Mouse (Mus musculus): ENCODE measurements around the gene Rtn4rl2.

Gene Rtn4rl2

DNA sequence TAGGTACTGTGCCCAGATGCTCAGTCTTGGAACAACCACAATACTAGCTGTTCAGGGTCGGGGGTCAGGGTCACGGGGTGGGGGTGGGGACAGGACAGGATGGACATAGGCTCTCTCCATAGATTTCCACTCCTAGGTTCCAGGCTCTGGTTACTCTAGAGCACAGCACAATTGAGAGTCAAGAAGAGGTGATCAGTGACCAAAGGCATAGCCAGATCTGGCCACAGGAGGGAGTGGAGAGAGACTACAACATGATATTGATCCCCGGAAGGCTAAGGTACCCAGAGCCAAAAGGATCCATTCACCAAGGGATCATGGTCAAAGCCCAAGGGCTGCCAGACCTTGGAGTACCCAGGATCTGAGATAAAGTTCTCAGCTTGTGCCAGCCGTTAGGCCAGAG is 1.9 kb downstream of the Rtn4rl2 start:
- DNase-seq, result no peak

- no peak for DNase-seq
Observed at GRCm38 (mm10) chr2:84883942-84884341, 2.6 kb downstream of the Rtn4rl2 start.

GRCm38 (mm10) chr2:84883530-84883929 is 3.0 kb downstream of the Rtn4rl2 start:
- DNase-seq, result no peak

- no peak for DNase-seq
Observed at GRCm38 (mm10) chr2:84883084-84883483, 3.4 kb downstream of the Rtn4rl2 start.

GRCm38 (mm10) chr2:84882606-84883005 is 3.9 kb downstream of the Rtn4rl2 start:
- DNase-seq, result no peak

- DNase-seq, result no peak
Observed at GRCm38 (mm10) chr2:84880590-84880989, 5.9 kb downstream of the Rtn4rl2 start.

- no peak for DNase-seq
Observed at GRCm38 (mm10) chr2:84875842-84876241, 10.7 kb downstream of the Rtn4rl2 start.

DNA sequence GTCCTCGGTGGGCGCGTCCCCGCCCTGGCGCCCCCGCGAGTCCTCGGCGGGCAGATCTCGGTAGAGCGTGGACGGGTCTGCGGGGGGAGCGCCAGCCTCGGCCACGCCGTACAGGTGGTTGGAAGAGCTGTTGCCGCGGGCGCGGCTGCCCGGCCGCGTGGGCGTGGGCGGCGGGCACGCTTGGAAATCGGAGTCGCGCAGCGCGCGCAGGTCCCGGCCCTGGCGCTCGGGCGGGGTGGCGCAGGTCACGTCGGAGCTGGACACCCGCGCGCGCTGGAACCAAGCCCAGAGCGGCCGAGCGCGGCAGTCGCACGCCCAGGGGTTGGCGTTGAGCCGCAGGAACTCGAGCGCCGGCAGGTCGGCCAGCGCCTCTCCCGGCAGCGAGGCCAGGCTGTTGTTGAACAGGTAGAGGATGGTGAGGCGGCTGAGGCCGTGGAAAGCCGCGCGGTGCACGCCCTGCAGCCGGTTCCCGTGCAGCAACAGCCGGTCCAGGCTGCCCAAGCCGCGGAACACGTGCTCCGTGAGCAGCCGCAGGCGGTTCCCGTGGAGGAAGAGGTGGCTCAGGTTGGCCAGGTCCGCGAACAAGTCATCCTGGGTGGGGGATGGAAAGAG is 14.3 kb downstream of the Rtn4rl2 start:
- no peak for DNase-seq

- peak; percentile 76 for DNase-seq
Observed at GRCm38 (mm10) chr2:84870623-84871160, 15.8 kb downstream of the Rtn4rl2 start.

- DNase-seq, result no peak
Observed at GRCm38 (mm10) chr2:84868977-84869376, 17.5 kb downstream of the Rtn4rl2 start.

GRCm38 (mm10) chr2:84868521-84868943 is 18.0 kb downstream of the Rtn4rl2 start:
- peak; percentile 86 for DNase-seq

- peak; percentile 75 for DNase-seq
Observed at GRCm38 (mm10) chr2:84865616-84866571, 20.6 kb downstream of the Rtn4rl2 start.

DNA sequence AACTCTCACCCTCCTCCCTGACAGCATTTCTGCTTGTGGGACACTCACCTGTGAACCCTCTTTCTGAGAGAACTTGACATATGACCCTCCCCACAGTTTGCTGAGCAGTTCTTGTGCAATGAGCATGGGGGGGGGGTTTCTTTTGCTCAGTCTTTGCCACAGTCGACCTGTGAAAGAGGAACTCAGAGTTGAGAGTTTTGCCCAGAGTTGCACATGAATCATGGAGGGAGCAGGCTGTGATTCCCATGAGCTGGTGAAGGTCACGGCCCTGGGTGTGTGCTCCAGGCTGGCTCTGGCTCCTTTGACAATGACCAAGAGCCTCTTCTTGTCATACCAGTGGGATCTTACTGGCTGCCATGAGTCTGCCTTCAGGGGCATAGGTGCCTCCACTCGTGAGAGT is 24.3 kb downstream of the Rtn4rl2 start:
- no peak for DNase-seq

- DNase-seq, result no peak
Observed at GRCm38 (mm10) chr2:84861430-84861829, 25.1 kb downstream of the Rtn4rl2 start.

DNA sequence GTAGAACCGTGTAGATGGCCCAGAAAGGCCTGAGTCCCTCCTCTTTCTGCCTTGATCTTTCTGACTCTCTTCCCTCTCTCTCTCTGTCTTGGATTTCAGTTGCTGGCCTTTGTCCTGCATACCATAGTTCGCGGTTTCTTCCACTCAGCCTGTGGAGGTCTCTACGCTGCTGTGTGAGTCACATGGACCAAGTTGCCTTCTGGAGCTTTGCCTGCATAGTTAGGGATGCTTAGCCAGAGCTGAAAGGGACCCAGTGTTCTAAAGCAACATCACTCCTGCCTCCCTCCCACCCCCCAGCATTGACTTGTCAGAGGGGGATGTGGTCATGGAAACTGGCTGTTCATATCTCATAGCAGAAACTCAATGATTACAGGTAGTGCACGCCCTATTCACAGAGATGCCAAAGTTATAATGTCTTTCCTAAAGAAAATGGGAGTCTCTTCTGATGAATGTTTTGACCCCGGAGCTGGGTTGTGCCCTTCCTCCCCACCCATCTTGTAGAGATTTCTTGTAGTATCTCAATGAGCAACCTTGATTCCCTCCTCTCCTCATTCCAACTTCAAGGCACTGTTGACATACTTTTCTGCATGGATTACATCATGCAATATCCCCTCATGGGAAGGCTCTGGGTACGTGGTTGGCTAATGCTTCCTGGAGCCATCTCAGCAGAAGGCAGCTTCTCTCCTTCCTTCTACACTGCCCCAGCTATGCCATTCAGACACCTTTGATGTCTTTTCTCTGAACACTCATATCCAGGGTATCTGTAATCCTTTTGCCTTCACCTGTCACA is 26.3 kb downstream of the Rtn4rl2 start:
- no peak for DNase-seq

DNA sequence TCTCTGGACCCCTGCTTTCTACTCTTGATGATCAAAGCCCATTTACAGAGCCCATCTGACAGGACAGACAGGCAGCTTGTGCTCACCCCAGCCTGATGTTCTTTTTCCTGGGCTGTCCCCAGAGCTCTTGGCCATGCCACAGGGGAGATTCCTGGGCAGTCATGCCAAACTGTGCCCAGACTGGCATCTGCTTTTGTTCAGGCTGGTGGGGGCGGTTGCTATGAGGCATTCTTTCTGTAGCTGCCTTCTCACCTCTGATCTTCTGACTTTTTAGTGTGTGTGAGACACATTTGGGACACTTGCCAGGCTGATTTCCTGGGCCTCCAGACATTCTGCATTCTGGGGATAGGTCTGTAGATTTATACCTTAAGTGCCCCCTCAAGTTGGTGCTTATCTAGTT is 28.0 kb downstream of the Rtn4rl2 start:
- no peak for DNase-seq

- peak; percentile 66 for DNase-seq
Observed at GRCm38 (mm10) chr2:84855732-84856131, 30.8 kb downstream of the Rtn4rl2 start.

DNA sequence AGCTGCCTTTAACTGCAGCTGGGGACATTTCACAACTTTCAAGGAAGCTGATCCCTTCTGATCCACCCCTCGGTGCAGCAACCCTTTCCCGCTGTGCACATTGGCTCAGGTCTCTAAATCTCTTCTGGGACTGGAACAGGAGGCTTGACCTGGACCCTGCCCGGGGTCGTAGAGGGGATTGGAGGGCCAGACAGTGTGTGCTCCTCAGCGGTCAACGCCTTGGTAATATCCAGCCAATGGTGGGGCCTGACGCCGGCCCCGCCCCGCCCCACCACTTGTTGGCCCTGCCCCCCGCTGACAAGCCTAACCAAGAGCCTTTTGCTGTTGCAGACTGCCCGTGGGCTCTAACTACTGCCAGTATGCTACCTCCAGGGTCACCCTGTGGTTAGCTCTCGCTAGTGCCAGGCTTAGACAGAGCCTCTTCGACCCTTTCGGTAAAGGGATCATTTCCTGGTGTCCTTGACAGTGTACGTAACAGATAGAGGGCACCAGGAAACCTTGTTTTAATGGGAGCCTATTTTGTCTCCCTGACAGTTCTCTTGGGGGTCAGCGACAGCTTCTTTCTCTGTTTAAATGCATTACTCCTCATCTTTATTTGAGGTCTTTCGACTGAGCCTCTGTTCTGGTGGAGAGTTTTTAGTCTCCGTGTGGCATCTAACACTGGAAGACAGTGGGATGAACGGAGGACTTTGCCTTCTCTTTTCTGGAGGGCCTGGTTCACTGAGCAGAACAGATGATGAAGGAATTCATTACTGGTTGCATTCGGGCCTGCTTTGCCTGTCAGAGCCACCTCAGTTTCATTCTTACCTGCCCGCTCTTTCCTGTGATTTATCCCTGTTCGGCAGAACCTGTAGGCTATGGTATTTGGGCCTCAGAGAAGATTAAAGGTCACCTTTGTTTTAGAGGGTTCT is 35.1 kb downstream of the Rtn4rl2 start:
- peak; percentile 70 for DNase-seq

DNA sequence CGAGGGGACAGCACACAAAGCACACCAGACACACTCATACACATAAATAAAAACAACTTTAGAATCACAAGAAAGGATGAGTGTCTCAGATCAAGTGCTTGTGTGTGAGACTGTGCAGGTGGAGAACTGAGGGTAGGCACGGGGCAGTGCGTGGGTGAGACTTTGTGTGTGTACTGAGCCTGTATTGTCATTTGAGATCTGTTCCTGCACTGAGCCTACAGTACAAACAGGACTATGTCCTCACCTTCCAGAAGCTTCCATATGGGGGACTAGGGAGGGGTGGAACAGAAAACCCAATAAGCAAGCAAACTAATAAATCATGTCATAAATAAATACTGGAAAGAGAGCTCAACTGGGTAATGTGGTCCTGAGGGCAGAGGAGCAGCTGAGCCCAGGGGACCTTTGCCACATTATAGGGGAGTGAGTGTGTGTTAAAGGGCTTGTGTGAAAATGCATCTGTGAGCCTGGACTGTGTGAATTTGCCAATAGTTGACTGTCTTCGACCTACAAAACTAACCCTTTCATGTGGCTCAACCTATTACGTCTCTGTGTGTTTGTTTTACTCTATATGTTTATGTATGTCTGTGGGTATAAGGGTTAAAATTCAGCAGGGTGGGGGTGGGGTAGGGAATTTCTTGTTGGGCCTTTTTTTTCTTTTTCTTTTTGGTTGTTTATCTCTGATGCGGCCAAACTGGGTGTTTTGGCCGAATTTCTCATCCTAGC is 35.9 kb downstream of the Rtn4rl2 start:
- no peak for DNase-seq

DNA sequence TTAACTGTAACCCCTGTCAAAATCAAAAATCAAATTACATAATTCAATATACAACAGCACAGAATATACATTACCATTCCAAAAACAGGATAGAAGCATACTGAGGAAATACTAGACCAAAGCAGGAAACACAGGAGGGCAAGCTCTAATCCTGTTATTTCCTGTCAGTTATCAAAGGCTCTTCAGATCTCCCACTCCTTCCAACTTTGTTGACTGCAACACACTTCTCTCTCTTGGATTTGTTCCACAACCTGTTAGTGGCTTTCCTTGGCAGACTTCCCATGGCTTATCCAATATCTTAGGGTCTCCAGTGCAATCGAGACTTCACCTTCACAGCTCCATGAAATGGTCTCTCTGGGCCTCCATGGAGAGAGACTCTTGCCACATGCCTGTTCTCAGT is 41.3 kb downstream of the Rtn4rl2 start:
- DNase-seq, result no peak

- DNase-seq, result peak; percentile 84
Observed at GRCm38 (mm10) chr2:84843654-84844053, 42.9 kb downstream of the Rtn4rl2 start.
